Mouse (Mus musculus): ENCODE measurements around the gene Proca1. TPM values are rescaled to one million over a fixed set of nuclear protein-coding genes. Genes with fewer than 3 reads are reported as not detected.

Proca1 gene
- polyA plus RNA-seq, 1 experiment from 2014 or later, result 4.2 TPM

DNA sequence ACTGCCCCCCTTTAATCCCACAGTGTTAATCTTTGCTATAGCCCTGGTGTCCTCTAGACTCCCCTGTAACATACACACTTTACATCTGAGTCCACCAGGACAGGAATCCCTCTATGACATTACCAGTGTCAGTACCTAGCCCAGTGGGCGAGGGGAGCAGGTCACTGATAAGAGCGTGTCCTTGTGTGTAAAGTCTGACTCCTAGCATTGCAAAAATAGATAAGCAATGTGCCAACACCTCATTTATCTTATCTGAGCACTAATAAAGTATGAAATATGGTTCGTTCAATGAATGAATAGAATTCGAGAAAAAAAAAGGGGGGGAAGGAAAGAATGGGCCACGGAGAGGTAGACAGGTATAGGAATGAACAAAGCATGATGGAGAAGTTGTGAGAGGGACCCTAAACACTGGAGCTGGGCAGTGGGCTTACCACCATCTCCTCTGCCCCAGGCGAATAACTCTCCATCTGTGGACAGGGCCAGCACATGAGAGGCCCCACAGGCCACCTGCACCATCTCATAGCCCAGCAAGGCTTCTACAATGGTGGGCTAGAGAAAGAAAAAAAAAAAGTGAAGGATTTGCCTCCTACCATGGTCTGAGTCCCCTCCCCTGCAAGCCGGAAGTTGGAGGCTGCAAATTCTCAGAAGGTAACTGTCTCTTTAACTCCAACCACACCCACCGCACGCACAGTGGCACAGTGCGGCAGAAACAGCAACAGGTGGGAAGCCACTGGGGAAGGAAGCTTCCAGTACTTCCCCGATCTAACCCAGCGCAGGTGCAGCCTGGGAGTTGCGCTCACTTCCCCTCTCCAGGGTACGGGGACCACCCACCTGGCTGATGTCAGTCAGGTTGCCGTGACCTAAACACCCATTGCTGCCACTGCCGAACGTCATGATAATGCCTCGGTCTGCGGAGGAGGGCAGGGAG lies 24.4 kb upstream of the Proca1 start:
- Histone ChIP-seq H3K27me3 (ENCODE audit: control insufficient read depth, insufficient read depth, low read length) (no peaks in the 10 kb centered on the region), H3K4me1 (ENCODE audit: control insufficient read depth, insufficient read depth, low read length) (peaks cover 16% of the 10 kb centered on the region), H3K9ac (ENCODE audit: low read depth, low read length) (peak overlapping the region; percentile 39; the same call in 1 of the 2 replicates), H3K4me2 (peak overlapping the region; percentile 44), H3K4me3 (ENCODE audit: low read depth, low read length) (peak overlapping the region; percentile 6; the same call in 1 of the 2 replicates), H3K9me3 (replicated peaks; ENCODE audit: control insufficient read depth, low read length) (no peaks in the 10 kb centered on the region), H3K27ac (ENCODE audit: low read depth, low read length) (no peak overlapping the region), H3K36me3 (ENCODE audit: control insufficient read depth, insufficient read depth, low read length) (no peaks in the 10 kb centered on the region)
- ATAC-seq (replicated peaks; ENCODE audit: insufficient number of reproducible peaks, low FRiP score, low TSS enrichment), result no peak
- 47% methylated on average over 19 of the region's 19 CpGs for WGBS (ENCODE audit: insufficient replicate concordance)

DNA sequence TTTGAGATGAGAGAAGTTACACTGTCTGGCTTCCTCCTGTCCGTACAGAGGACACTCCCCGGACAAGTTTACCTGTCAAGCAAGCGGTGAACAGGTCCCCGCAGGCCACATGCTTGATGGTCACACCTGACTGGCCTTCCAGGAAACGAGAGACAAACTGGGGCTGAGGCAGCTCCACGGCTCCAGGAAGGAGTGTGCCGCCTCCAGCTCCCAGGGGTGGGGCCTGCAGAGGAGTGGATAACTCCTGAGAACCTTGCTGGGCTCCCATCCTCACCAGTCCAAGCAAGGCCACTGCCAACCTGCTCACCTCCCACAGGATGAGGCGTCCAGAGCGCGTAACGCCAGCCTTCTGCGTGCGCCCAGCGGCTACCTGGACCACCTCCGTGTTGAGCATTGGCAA lies 22.9 kb upstream of the Proca1 start:
- Histone ChIP-seq H3K4me3 (ENCODE audit: low read depth, low read length) (no peak overlapping the region), H3K4me2 (no peak overlapping the region), H3K27ac (ENCODE audit: low read depth, low read length) (no peak overlapping the region), H3K27me3 (ENCODE audit: control insufficient read depth, insufficient read depth, low read length) (no peaks in the 10 kb centered on the region), H3K9ac (ENCODE audit: low read depth, low read length) (no peak overlapping the region), H3K9me3 (replicated peaks; ENCODE audit: control insufficient read depth, low read length) (no peaks in the 10 kb centered on the region), H3K4me1 (ENCODE audit: control insufficient read depth, insufficient read depth, low read length) (0 out of 2 replicates have a peak, but pooled peaks cover 11% of the 10 kb centered on the region), H3K36me3 (ENCODE audit: control insufficient read depth, insufficient read depth, low read length) (no peaks in the 10 kb centered on the region)
- no peak for ATAC-seq (replicated peaks; ENCODE audit: insufficient number of reproducible peaks, low FRiP score, low TSS enrichment)
- 89% methylated on average over 15 of the region's 15 CpGs for WGBS (ENCODE audit: insufficient replicate concordance)

DNA sequence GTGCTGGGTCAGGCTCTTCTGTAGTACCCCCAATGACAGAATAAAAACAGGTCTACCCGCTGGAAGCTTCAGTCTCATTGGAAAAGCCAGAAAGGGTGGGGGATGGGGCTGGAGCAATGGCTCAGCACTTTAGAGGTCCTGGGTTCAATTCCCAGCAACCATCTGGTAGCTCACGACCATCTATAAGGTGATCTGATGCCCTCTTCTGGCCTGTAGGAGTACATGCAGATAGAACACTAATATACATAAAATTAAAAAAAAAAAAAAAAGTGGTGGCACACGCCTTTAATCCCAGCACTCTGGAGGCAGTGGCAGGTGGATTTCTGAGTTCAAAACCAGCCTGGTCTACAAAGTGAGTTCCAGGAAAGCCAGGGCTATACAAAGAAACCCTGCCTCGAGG lies 21.9 kb upstream of the Proca1 start:
- Histone ChIP-seq H3K4me1 (ENCODE audit: control insufficient read depth, insufficient read depth, low read length) (0 out of 2 replicates have a peak, but pooled peaks cover 4% of the 10 kb centered on the region), H3K4me2 (no peak overlapping the region), H3K9me3 (replicated peaks; ENCODE audit: control insufficient read depth, low read length) (no peaks in the 10 kb centered on the region), H3K9ac (ENCODE audit: low read depth, low read length) (no peak overlapping the region), H3K4me3 (ENCODE audit: low read depth, low read length) (no peak overlapping the region), H3K27me3 (ENCODE audit: control insufficient read depth, insufficient read depth, low read length) (no peaks in the 10 kb centered on the region), H3K36me3 (ENCODE audit: control insufficient read depth, insufficient read depth, low read length) (no peaks in the 10 kb centered on the region), H3K27ac (ENCODE audit: low read depth, low read length) (no peak overlapping the region)
- ATAC-seq (replicated peaks; ENCODE audit: insufficient number of reproducible peaks, low FRiP score, low TSS enrichment), result no peak
- 77% methylated on average over 4 of the region's 4 CpGs for WGBS (ENCODE audit: insufficient replicate concordance)

GRCm38 (mm10) chr11:78172034-78172747 lies 21.0 kb upstream of the Proca1 start:
- Histone ChIP-seq H3K27ac (ENCODE audit: low read depth, low read length) (no peak overlapping the region), H3K9ac (ENCODE audit: low read depth, low read length) (no peak overlapping the region), H3K9me3 (replicated peaks; ENCODE audit: control insufficient read depth, low read length) (no peaks in the 10 kb centered on the region), H3K36me3 (ENCODE audit: control insufficient read depth, insufficient read depth, low read length) (no peaks in the 10 kb centered on the region), H3K4me2 (no peak overlapping the region), H3K4me1 (ENCODE audit: control insufficient read depth, insufficient read depth, low read length) (no peaks in the 10 kb centered on the region; the same call in 1 of the 2 replicates), H3K27me3 (ENCODE audit: control insufficient read depth, insufficient read depth, low read length) (no peaks in the 10 kb centered on the region), H3K4me3 (ENCODE audit: low read depth, low read length) (no peak overlapping the region)
- WGBS (ENCODE audit: insufficient replicate concordance), result 73% methylated on average over 16 of the region's 16 CpGs
- ATAC-seq (replicated peaks; ENCODE audit: insufficient number of reproducible peaks, low FRiP score, low TSS enrichment), result no peak

GRCm38 (mm10) chr11:78172748-78173383 lies 20.3 kb upstream of the Proca1 start:
- no peak overlapping the region for H3K9ac ChIP-seq (ENCODE audit: low read depth, low read length)
- no peak overlapping the region for H3K4me2 ChIP-seq
- no peak for ATAC-seq (replicated peaks; ENCODE audit: insufficient number of reproducible peaks, low FRiP score, low TSS enrichment)
- H3K9me3 ChIP-seq (replicated peaks; ENCODE audit: control insufficient read depth, low read length), result no peaks in the 10 kb centered on the region
- no peaks in the 10 kb centered on the region for H3K36me3 ChIP-seq (ENCODE audit: control insufficient read depth, insufficient read depth, low read length)
- peaks cover 4% of the 10 kb centered on the region for H3K4me1 ChIP-seq (ENCODE audit: control insufficient read depth, insufficient read depth, low read length)
- no peak overlapping the region for H3K4me3 ChIP-seq (ENCODE audit: low read depth, low read length)
- WGBS (ENCODE audit: insufficient replicate concordance), result 82% methylated on average over 19 of the region's 19 CpGs
- no peaks in the 10 kb centered on the region for H3K27me3 ChIP-seq (ENCODE audit: control insufficient read depth, insufficient read depth, low read length)
- H3K27ac ChIP-seq (ENCODE audit: low read depth, low read length), result no peak overlapping the region

DNA sequence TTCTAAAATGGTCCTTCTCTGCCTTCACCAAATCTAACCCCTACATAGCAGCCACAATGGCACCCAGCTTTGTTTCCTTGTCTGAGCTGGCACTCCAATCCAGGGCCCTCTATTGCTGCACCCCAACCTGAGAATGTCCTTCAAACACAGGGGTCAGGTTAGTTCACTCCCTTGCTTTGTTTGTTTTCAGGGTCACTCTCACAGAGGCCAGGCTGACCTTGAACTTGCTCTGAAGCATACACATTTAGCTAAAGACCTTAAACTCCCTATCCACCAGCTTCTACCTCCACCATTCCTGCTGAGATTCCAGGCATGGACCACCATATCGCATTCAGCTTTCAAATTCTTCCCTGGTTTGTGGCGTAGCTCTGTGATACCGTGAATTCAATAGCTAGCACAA lies 18.7 kb upstream of the Proca1 start:
- H3K4me1 ChIP-seq (ENCODE audit: control insufficient read depth, insufficient read depth, low read length), result peaks cover 11% of the 10 kb centered on the region
- H3K27ac ChIP-seq (ENCODE audit: low read depth, low read length), result no peak overlapping the region
- no peak overlapping the region for H3K4me2 ChIP-seq
- H3K27me3 ChIP-seq (ENCODE audit: control insufficient read depth, insufficient read depth, low read length), result no peaks in the 10 kb centered on the region
- ATAC-seq (replicated peaks; ENCODE audit: insufficient number of reproducible peaks, low FRiP score, low TSS enrichment), result no peak
- no peaks in the 10 kb centered on the region for H3K9me3 ChIP-seq (replicated peaks; ENCODE audit: control insufficient read depth, low read length)
- no peak overlapping the region for H3K4me3 ChIP-seq (ENCODE audit: low read depth, low read length)
- H3K9ac ChIP-seq (ENCODE audit: low read depth, low read length), result no peak overlapping the region; the same call in 1 of the 2 replicates
- H3K36me3 ChIP-seq (ENCODE audit: control insufficient read depth, insufficient read depth, low read length), result peaks cover 1% of the 10 kb centered on the region; the same call in 1 of the 2 replicates
- WGBS (ENCODE audit: insufficient replicate concordance), result 93% methylated on average over 3 of the region's 3 CpGs

- H3K9ac ChIP-seq (ENCODE audit: low read depth, low read length), result peak overlapping the region; percentile 80
- 2% methylated on average over 9 of the region's 10 CpGs for WGBS (ENCODE audit: insufficient replicate concordance)
- peak overlapping the region; percentile 69 for H3K4me3 ChIP-seq (ENCODE audit: low read depth, low read length)
- no peak for ATAC-seq (replicated peaks; ENCODE audit: insufficient number of reproducible peaks, low FRiP score, low TSS enrichment)
- peaks cover 23% of the 10 kb centered on the region for H3K4me1 ChIP-seq (ENCODE audit: control insufficient read depth, insufficient read depth, low read length)
- H3K36me3 ChIP-seq (ENCODE audit: control insufficient read depth, insufficient read depth, low read length), result peaks cover 15% of the 10 kb centered on the region
- H3K9me3 ChIP-seq (replicated peaks; ENCODE audit: control insufficient read depth, low read length), result no peaks in the 10 kb centered on the region
- H3K27me3 ChIP-seq (ENCODE audit: control insufficient read depth, insufficient read depth, low read length), result no peaks in the 10 kb centered on the region
- H3K27ac ChIP-seq (ENCODE audit: low read depth, low read length), result peak overlapping the region; percentile 97; the same call in 1 of the 2 replicates
- peak overlapping the region; percentile 91 for H3K4me2 ChIP-seq
Measured at GRCm38 (mm10) chr11:78175771-78176401, 17.3 kb upstream of the Proca1 start.

DNA sequence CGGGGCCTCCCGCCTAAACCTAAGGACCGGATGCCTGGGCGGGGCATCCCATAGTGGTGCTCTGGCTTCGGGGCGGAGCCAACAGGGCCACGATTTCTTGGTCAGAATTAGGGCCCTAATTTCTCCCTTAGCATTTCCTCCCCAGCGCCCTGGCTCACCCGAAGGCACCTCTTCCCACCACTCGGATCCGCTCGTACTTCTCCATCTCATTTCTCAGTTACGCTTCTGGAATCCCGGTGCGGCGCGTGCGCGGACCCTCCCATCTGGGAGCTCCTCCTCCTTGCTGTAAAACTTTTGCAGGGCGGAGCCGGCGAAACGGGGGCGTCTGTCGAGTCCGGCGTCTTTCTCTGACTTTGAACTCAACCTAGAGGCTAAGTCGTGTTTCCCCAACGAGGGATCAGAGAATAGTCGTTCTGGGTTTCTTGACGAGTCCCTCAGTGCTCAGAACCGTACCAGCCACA lies 16.8 kb upstream of the Proca1 start, which contains the start of the genes Nek8 and Tlcd1:
TSS of gene Nek8 (minus strand) at position 274 of the 461 bp plus-strand sequence.
TSS of gene Tlcd1 (plus strand) at position 310 of the 461 bp plus-strand sequence.
- WGBS (ENCODE audit: insufficient replicate concordance), result under 1% methylated on average over 32 of the region's 32 CpGs

More for the DNA sequence above, 16.8 kb upstream of the Proca1 start, which contains the start of the genes Nek8 and Tlcd1:
- Histone ChIP-seq H3K9ac (ENCODE audit: low read depth, low read length) (peak within 1 kb of the TSS; percentile 80), H3K9me3 (replicated peaks; ENCODE audit: control insufficient read depth, low read length) (no peaks in the 10 kb centered on the region), H3K4me1 (ENCODE audit: control insufficient read depth, insufficient read depth, low read length) (peaks cover 25% of the 10 kb centered on the region), H3K27ac (ENCODE audit: low read depth, low read length) (peak within 1 kb of the TSS; percentile 97), H3K4me3 (ENCODE audit: low read depth, low read length) (peak within 1 kb of the TSS; percentile 69), H3K27me3 (ENCODE audit: control insufficient read depth, insufficient read depth, low read length) (no peaks in the 10 kb centered on the region), H3K4me2 (peak within 1 kb of the TSS; percentile 91), H3K36me3 (ENCODE audit: control insufficient read depth, insufficient read depth, low read length) (peaks cover 19% of the 10 kb centered on the region)
- peak; percentile 72 for ATAC-seq (replicated peaks; ENCODE audit: insufficient number of reproducible peaks, low FRiP score, low TSS enrichment)
